Mouse (Mus musculus) embryonic fibroblast, embryonic 13.5 days (primary cell): ENCODE results near the gene Utp15.

ENCODE experiments used
- CTCF ChIP-seq: IDR thresholded peaks from 2 replicates; pipeline ENCODE4 v1.5.1; 2011; ENCODE audit warnings: mild to moderate bottlenecking, control low read depth, low read length, moderate library complexity, borderline replicate concordance; ENCODE audit not compliant: insufficient read depth
- POLR2A ChIP-seq: IDR thresholded peaks from 2 replicates; pipeline ENCODE4 v1.6.1; 2011; ENCODE audit warnings: low read depth, mild to moderate bottlenecking, control low read depth, low read length, moderate library complexity

GRCm38 (mm10) chr13:98226225-98226624, 36.6 kb downstream of the Utp15 start:
- no peak for TF ChIP-seq POLR2A
- TF ChIP-seq CTCF, result no peak
